17 mouse cellular contexts compared by ENCODE assay signal in the genomic region with DNA sequence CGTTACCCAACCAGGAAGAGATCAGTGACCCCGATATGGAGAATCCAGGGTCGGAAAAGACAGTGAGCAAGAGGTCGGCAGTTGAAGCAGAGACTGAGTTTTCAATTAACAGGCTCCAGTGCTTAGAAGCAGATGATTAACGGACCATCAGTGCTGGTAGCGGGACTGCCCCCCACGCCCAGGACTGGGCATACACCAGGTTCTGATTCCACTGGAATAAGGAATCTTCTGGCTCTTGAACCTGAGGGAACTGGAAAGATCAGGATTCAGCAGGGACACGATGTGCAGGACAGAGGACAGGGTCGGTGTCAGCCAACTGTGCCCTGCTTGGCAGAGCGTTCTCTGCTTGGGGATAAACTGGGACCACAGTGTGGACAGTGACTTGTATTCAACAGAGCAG. TPM values are rescaled to one million over a fixed set of nuclear protein-coding genes. Genes with fewer than 3 reads are reported as not detected.
"Had no signal": no experiment of that assay in that cellular context is flagged by ENCODE, and none has a peak within 500 bp of the region (broad histone marks: within the 10 kb centered on the region; RNA-seq: fewer than 3 reads in every experiment).

No protein-coding gene starts in this region.

- H3K9ac ChIP-seq: hindbrain, embryonic 14.5 days; limb, embryonic 12.5 days; liver, embryonic 14.5 days; lung, embryonic 14.5 days; midbrain, embryonic 13.5 days; stomach, embryonic 15.5 days had no signal

- H3K27me3 ChIP-seq: limb, embryonic 12.5 days; midbrain, embryonic 13.5 days; stomach, embryonic 15.5 days had no signal

- H3K4me1 ChIP-seq: limb, embryonic 12.5 days; midbrain, embryonic 13.5 days; stomach, embryonic 15.5 days had no signal

- ATAC-seq: intestine, embryonic 16.5 days; midbrain, embryonic 13.5 days had no signal

- H3K9me3 ChIP-seq: limb, embryonic 12.5 days; midbrain, embryonic 13.5 days; stomach, embryonic 15.5 days had no signal

- H3K36me3 ChIP-seq: limb, embryonic 12.5 days; midbrain, embryonic 13.5 days; stomach, embryonic 15.5 days had no signal

- DNase-seq: liver; lung, embryonic 14.5 days; lung, postnatal 14 days; thymus, adult 2 months; thymus, postnatal 25 days had no signal

- H3K4me2 ChIP-seq: hindbrain, embryonic 14.5 days; limb, embryonic 12.5 days; lung, embryonic 14.5 days; midbrain, embryonic 13.5 days; stomach, embryonic 15.5 days had no signal

- H3K27ac ChIP-seq: hindbrain, embryonic 14.5 days; limb, embryonic 12.5 days; liver, embryonic 14.5 days; macrophage; midbrain, embryonic 13.5 days; stomach, embryonic 15.5 days had no signal

- H3K4me3 ChIP-seq: limb, embryonic 12.5 days; midbrain, embryonic 13.5 days; myocyte; stomach, embryonic 15.5 days had no signal

RNA-seq across cellular contexts. Expression of a gene that starts 9.2 kb away (rescaled TPM):
- total RNA-seq: layer of hippocampus, postnatal 10 days; megakaryocyte-erythroid progenitor cell, adult 5-6 weeks; neutrophil, adult 5-6 weeks had no signal
- polyA plus RNA-seq: macrophage; myocyte; neural tube, embryonic 11.5 days had no signal

RNA-seq across cellular contexts. Expression of a gene that starts 52.8 kb away (rescaled TPM):
- total RNA-seq: megakaryocyte-erythroid progenitor cell, adult 5-6 weeks; neutrophil, adult 5-6 weeks had no signal
- polyA plus RNA-seq: lung, embryonic 14.5 days; macrophage; myocyte had no signal
